Mouse (Mus musculus) testis, adult 2 months (tissue): ENCODE results near the gene Gp5.

Experiments
- CTCF ChIP-seq: fragments of 200-500 bp; IDR thresholded peaks from 2 replicates; pipeline ENCODE4 v1.5.1; 2012; ENCODE audit warnings: low read depth, mild to moderate bottlenecking, inconsistent platforms, low read length, moderate library complexity; ENCODE audit not compliant: control insufficient read depth, insufficient read depth, insufficient replicate concordance
- POLR2A ChIP-seq: fragments of 200-500 bp; IDR thresholded peaks from 2 replicates; pipeline ENCODE4 v1.6.1; 2012; ENCODE audit warnings: low read depth, mild to moderate bottlenecking, inconsistent platforms, low read length, moderate library complexity; ENCODE audit not compliant: control insufficient read depth

DNA sequence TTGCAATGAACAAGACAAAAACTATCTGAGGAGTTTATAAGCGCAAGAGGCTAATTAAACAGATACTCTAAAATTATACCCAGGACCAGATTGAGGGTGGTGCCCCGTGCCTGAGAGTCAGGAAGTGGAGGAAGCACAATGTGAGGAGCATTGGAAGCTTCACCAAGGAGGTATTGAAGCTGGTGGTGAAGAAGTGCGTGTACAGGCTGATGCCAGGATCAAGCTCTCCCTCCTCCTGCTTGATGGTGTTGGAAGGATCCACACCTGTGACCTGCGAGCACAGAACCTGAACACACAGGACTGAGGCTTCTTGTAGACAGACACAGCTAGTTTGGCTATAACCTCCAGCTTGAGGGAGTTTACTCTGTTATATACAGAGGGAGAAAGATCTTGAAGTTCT is 4.5 kb downstream of the Gp5 start:
- TF ChIP-seq CTCF (no peak), POLR2A (no peak)
